Mouse (Mus musculus) kidney, postnatal 4 days (tissue): ENCODE measurements around the gene Kcnh6.
"Not testable (repeated sequence)": the region's sequence is repeated elsewhere in the genome, so short reads cannot be mapped to it uniquely, and the experiment has no call there.

Experiments used
- DNase-seq, 2 experiments: peaks; one replicate each; pipeline ENCODE4 v3.0.0; 2021; ENCODE audit warnings: mixed read lengths in 2 of 2

Kcnh6 gene

GRCm38 (mm10) chr11:106016440-106016839, 8.5 kb downstream of the Kcnh6 start:
- no peak for DNase-seq

DNA sequence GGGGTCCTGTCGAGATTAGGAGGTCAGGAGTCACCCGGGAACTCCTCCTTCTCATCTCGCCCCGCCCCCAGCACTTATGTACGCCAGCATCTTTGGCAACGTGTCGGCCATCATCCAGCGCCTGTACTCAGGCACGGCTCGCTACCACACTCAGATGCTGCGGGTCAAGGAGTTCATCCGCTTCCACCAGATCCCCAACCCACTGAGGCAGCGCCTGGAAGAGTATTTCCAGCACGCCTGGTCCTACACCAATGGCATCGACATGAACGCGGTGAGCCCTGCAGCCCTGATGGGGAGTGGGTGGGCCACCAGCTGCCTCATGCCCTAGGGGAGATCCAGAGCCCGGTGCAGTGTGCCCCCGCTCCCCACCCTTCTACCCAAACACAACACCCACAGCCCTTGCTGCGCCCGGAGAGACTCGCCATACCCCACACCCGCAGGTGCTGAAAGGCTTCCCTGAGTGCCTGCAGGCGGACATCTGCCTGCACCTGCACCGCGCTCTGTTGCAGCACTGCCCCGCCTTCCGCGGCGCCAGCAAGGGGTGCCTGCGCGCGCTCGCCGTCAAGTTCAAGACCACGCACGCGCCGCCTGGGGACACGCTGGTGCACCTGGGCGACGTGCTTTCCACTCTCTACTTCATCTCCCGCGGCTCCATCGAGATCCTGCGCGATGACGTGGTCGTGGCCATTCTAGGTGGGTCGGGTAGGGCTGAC, 12.3 kb downstream of the Kcnh6 start:
- DNase-seq: peak; percentile 28 to 48

- no peak for DNase-seq
Measured at GRCm38 (mm10) chr11:106025774-106026173, 17.9 kb downstream of the Kcnh6 start.

DNA sequence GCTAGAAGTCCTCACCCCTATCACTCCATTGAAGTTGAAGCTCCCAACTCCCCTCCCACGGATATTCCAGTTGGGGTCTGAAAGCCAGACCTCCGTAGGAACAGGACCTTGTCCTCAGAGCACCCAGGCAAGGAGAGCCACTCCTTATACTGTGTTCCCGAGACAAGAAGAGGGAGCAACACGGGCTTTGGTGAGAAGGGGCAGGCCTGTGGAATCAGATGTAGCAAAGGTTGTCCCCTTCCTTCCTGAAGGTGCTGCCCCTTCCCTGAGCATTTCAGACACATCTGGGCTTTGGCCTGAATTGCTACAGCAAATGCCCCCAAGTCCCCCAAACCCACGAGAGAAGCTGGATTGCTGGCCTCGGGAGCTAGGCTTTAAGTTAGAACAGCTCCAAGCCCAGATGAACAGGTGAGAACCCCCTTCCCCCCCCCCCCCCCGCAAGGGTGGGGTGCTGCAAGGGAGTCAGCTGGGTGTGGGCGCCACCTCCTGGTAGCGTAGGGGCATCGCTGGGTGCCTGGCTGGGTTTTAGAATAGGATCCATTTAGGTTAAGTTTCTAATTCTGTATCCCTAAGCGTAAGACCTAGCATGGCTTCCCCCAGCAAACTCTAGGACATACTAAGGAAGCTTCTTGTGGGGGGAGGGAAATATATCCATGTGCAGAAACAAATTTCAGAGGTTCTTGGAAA, 18.7 kb downstream of the Kcnh6 start:
- peak; percentile 79 to 80 for DNase-seq

DNA sequence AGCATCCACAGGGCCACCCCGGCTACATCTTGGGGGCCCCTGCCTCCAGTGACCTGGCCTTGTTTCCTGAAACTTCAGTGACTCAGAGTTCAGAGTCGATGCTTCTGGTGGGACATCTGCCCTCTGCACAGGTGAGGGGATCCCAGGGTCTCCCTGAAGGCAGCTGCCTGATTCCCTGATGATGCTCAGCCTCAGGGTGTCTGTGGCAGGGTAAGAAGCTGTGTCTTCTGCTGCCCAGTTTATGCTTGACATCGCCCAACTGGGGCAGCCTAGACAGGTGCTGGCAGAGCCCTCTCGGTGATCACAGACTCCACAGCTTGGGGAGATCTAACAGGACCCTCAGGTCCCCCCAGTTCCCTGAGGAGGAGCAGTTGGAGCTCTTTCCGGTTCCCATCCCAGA, 19.7 kb downstream of the Kcnh6 start:
- no peak for DNase-seq

GRCm38 (mm10) chr11:106032074-106032473, 24.1 kb downstream of the Kcnh6 start:
- DNase-seq: not testable (repeated sequence)

DNA sequence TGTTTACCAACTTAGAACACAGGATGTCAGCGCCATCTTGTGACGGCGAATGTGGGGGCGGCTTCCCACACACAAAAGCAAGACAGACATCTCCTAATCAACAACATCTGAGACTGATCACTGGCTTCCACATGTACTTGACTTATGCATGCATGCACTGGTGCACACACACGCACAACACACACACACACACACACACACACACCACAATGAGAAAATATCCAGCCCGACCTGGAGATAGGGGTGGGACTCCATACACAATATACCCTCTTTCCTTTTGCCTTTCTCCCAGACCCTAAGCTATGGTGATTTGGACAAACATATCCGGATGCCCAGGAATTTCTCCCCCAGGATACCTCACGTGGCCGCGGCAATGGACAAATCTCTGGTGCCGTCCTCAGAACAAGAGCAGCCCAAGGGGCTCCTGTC, 25.6 kb downstream of the Kcnh6 start:
- peak; percentile 41 to 59 for DNase-seq

DNA sequence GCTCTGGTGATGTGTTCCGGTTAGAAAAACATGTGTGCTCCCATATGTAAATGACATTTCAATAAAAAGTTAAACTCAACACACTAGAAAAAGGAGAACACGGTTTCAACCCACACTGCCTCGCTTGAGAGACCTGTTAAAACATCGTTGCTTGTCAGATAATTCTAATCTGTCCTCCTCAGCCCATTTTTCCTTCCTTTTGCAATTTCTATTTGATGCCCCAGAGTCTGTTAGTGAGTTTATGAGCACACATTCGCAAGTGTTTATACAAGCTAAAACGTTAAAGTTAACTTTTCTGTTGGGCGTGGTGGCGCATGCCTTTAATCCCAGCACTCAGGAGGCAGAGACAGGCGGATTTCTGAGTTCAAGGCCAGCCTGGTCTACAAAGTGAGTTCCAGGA, 27.1 kb downstream of the Kcnh6 start:
- DNase-seq: no peak

- DNase-seq: peak; percentile 95 to 98
Measured at GRCm38 (mm10) chr11:106036548-106037417, 28.9 kb downstream of the Kcnh6 start, which contains the start of gene Dcaf7. TSS of gene Dcaf7 (plus strand) at chr11:106036872.

- DNase-seq: peak; percentile 64 to 81
Measured at GRCm38 (mm10) chr11:106037418-106037751, 29.5 kb downstream of the Kcnh6 start.

GRCm38 (mm10) chr11:106044349-106044748, 36.4 kb downstream of the Kcnh6 start:
- DNase-seq: no peak

DNA sequence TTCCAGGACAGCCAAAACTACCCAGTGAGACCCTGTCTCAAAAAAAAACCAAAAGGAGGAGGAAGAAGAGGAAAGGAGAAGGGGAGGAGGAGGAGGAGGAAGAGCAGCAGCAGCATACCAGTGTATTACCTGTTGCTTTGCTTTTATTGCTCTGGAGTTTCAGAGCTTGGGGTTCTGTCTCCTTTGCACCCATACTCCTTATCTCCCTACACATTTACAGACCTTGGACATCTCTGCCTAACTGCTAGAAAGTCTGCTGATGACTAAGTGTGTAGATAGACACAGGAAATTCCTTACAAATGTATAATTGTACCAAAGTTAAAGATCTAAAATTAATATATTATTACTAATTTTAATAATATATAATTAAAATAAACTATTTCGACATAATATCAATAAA, 37.3 kb downstream of the Kcnh6 start:
- no peak for DNase-seq

GRCm38 (mm10) chr11:106045780-106046179, 37.9 kb downstream of the Kcnh6 start:
- no peak for DNase-seq

- no peak for DNase-seq
Measured at GRCm38 (mm10) chr11:106046584-106046983, 38.7 kb downstream of the Kcnh6 start.

DNA sequence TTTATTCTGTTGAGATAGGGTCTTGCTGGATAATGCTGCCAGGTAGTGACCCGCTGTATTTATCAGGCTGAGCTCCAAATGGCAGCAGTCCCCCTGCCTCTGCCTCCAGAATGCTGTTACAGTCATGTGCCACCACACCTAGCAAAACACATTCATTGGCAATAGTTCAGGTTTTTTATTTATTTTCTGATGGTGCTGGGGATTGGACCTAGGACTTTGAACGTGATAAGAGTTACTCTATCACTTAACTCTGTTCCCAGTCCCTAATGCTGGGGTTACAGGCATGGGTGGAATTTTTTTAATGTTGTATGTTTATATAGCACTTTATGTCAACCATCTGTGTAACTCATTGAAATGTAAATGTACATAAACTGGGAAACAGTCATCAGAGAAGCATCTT, 46.0 kb downstream of the Kcnh6 start:
- DNase-seq: no peak

GRCm38 (mm10) chr11:106054600-106054999, 46.7 kb downstream of the Kcnh6 start:
- DNase-seq: no peak

- no peak for DNase-seq
Measured at GRCm38 (mm10) chr11:106055341-106055740, 47.4 kb downstream of the Kcnh6 start.

GRCm38 (mm10) chr11:106056819-106057491, 49.0 kb downstream of the Kcnh6 start:
- DNase-seq: no peak

- DNase-seq: no peak
Measured at GRCm38 (mm10) chr11:106058020-106058419, 50.1 kb downstream of the Kcnh6 start.

DNA sequence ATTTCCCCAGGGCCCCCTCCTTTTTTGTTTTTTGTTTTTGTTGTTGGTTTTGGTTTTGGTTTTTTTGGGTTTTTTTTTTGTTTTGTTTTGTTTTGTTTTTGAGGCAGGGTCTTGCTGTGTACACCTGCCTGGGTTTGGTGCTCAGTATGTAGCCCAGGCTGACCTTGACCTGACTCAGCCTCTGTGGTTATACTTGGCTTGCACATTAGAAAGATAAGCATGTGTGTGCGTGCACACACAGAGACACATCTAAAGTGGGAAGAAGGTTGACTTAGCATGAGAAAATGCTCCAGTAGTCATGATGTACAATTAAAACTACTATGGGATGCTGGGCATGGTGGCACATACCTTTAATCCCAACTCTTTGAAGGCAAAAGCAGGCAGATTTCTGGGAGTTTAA, 52.6 kb downstream of the Kcnh6 start:
- DNase-seq: no peak

- no peak for DNase-seq
Measured at GRCm38 (mm10) chr11:106061311-106061710, 53.4 kb downstream of the Kcnh6 start.

DNA sequence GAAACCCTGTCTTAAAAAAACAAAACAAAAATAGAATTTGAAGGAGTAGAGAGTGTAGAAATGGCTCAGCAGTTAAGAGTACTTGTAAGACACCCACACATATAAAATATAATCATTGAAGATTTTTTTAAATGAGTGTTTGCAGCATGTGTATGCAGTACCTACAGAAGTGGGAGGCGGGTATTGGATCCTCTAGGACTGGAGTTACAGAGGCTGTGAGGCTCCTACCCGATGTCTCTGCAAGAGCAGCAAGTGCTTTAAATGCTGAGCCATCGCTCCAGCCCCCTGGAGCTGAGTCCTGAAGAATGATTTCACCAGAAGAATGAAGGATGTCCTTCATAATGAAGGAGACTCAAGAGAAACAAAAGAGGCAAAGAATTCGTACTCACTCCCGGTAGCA, 55.8 kb downstream of the Kcnh6 start:
- DNase-seq: no peak
